Mouse (Mus musculus): ENCODE measurements around the gene Tob2. TPM values are rescaled to one million over a fixed set of nuclear protein-coding genes. Genes with fewer than 3 reads are reported as not detected.

Gene Tob2
- polyA plus RNA-seq (2015; fragmentation: Illumina TruSeq; extraction: RNeasy Lipid Tissue Mini Kit (QIAGEN cat#74804); ENCODE audit: insufficient read depth, low read depth, low replicate concordance): 5.4 TPM

GRCm38 (mm10) chr15:81858517-81859329 is at the start of gene Tob2:
Tob2 (minus strand) TSS chr15:81858796.

GRCm38 (mm10) chr15:81872262-81873136 is 13.9 kb upstream of the Tob2 start, which contains the start of gene Aco2:
Aco2 (plus strand) TSS chr15:81872309.

GRCm38 (mm10) chr15:81871604-81872261 is 13.1 kb upstream of the Tob2 start, which contains the start of gene Phf5a:
Phf5a (minus strand) TSS chr15:81871911.

GRCm38 (mm10) chr15:81802001-81802890 is 56.4 kb downstream of the Tob2 start, which contains the start of gene Tef:
Tef (plus strand) TSS chr15:81802421.

Other genes starting within 250 kb of the Tob2 start
- 4.5 TPM for gene L3mbtl2, start 194.9 kb downstream of the Tob2 start, polyA plus RNA-seq (2015; fragmentation: Illumina TruSeq; extraction: RNeasy Lipid Tissue Mini Kit (QIAGEN cat#74804); ENCODE audit: insufficient read depth, low read depth, low replicate concordance)
- 1.5 TPM for gene Chadl, start 161.5 kb downstream of the Tob2 start, polyA plus RNA-seq (2015; fragmentation: Illumina TruSeq; extraction: RNeasy Lipid Tissue Mini Kit (QIAGEN cat#74804); ENCODE audit: insufficient read depth, low read depth, low replicate concordance)
- 7.7 TPM for gene Zc3h7b, start 113.7 kb downstream of the Tob2 start, polyA plus RNA-seq (2015; fragmentation: Illumina TruSeq; extraction: RNeasy Lipid Tissue Mini Kit (QIAGEN cat#74804); ENCODE audit: insufficient read depth, low read depth, low replicate concordance)
- gene Rangap1, start 113.3 kb downstream of the Tob2 start, polyA plus RNA-seq (2015; fragmentation: Illumina TruSeq; extraction: RNeasy Lipid Tissue Mini Kit (QIAGEN cat#74804); ENCODE audit: insufficient read depth, low read depth, low replicate concordance): 7.8 TPM
- gene Tef, start 56.4 kb downstream of the Tob2 start, polyA plus RNA-seq (2015; fragmentation: Illumina TruSeq; extraction: RNeasy Lipid Tissue Mini Kit (QIAGEN cat#74804); ENCODE audit: insufficient read depth, low read depth, low replicate concordance): 14.2 TPM
- 11.9 TPM for gene Phf5a, start 13.1 kb upstream of the Tob2 start, polyA plus RNA-seq (2015; fragmentation: Illumina TruSeq; extraction: RNeasy Lipid Tissue Mini Kit (QIAGEN cat#74804); ENCODE audit: insufficient read depth, low read depth, low replicate concordance)
- gene Aco2, start 13.5 kb upstream of the Tob2 start, polyA plus RNA-seq (2015; fragmentation: Illumina TruSeq; extraction: RNeasy Lipid Tissue Mini Kit (QIAGEN cat#74804); ENCODE audit: insufficient read depth, low read depth, low replicate concordance): 36.1 TPM
- 4.1 TPM for gene Polr3h, start 67.4 kb upstream of the Tob2 start, polyA plus RNA-seq (2015; fragmentation: Illumina TruSeq; extraction: RNeasy Lipid Tissue Mini Kit (QIAGEN cat#74804); ENCODE audit: insufficient read depth, low read depth, low replicate concordance)
- gene Csdc2, start 78.0 kb upstream of the Tob2 start, polyA plus RNA-seq (2015; fragmentation: Illumina TruSeq; extraction: RNeasy Lipid Tissue Mini Kit (QIAGEN cat#74804); ENCODE audit: insufficient read depth, low read depth, low replicate concordance): 0.96 TPM
- gene Pmm1, start 102.1 kb upstream of the Tob2 start, polyA plus RNA-seq (2015; fragmentation: Illumina TruSeq; extraction: RNeasy Lipid Tissue Mini Kit (QIAGEN cat#74804); ENCODE audit: insufficient read depth, low read depth, low replicate concordance): 5.2 TPM
- not detected for gene 1700029P11Rik, start 121.7 kb upstream of the Tob2 start, polyA plus RNA-seq (2015; fragmentation: Illumina TruSeq; extraction: RNeasy Lipid Tissue Mini Kit (QIAGEN cat#74804); ENCODE audit: insufficient read depth, low read depth, low replicate concordance)
- gene Xrcc6, start 129.0 kb upstream of the Tob2 start, polyA plus RNA-seq (2015; fragmentation: Illumina TruSeq; extraction: RNeasy Lipid Tissue Mini Kit (QIAGEN cat#74804); ENCODE audit: insufficient read depth, low read depth, low replicate concordance): 14.2 TPM
- 13.3 TPM for gene Desi1, start 175.1 kb upstream of the Tob2 start, polyA plus RNA-seq (2015; fragmentation: Illumina TruSeq; extraction: RNeasy Lipid Tissue Mini Kit (QIAGEN cat#74804); ENCODE audit: insufficient read depth, low read depth, low replicate concordance)
- gene Snu13, start 188.8 kb upstream of the Tob2 start, polyA plus RNA-seq (2015; fragmentation: Illumina TruSeq; extraction: RNeasy Lipid Tissue Mini Kit (QIAGEN cat#74804); ENCODE audit: insufficient read depth, low read depth, low replicate concordance): 15.2 TPM
- not detected for gene 4930407I10Rik, start 200.4 kb upstream of the Tob2 start, polyA plus RNA-seq (2015; fragmentation: Illumina TruSeq; extraction: RNeasy Lipid Tissue Mini Kit (QIAGEN cat#74804); ENCODE audit: insufficient read depth, low read depth, low replicate concordance)
- not detected for gene Mei1, start 211.2 kb upstream of the Tob2 start, polyA plus RNA-seq (2015; fragmentation: Illumina TruSeq; extraction: RNeasy Lipid Tissue Mini Kit (QIAGEN cat#74804); ENCODE audit: insufficient read depth, low read depth, low replicate concordance)